Mouse (Mus musculus) gastrocnemius, adult 2 months (tissue): ENCODE results near the gene Syngr3. TPM values are rescaled to one million over a fixed set of nuclear protein-coding genes. Genes with fewer than 3 reads are reported as not detected.
"Not testable (repeated sequence)": the region's sequence is repeated elsewhere in the genome, so short reads cannot be mapped to it uniquely, and the experiment has no call there.

Source experiments
- DNase-seq: peaks from one replicate; pipeline ENCODE4 v3.0.0; 2022
- H3K27ac ChIP-seq: fragments of 200-600 bp; 2 replicates; pipeline ENCODE4 v1.8.1; 2022; ENCODE audit warnings: mild to moderate bottlenecking
- H3K4me3 ChIP-seq: fragments of 200-600 bp; 2 replicates; pipeline ENCODE4 v1.8.1; 2022; ENCODE audit warnings: mild to moderate bottlenecking, moderate library complexity
- CTCF ChIP-seq: fragments of 200-600 bp; IDR thresholded peaks from 2 replicates; pipeline ENCODE4 v1.8.1; 2022; ENCODE audit warnings: antibody characterized with exemption, mild to moderate bottlenecking, moderate library complexity
- intact Hi-C: fragments of 180-260 bp; cut with DNase I; formaldehyde crosslinking; loops from one replicate; pipeline ENCODE4 v1.15.1; 2025
- total RNA-seq, 2 experiments: library from RNA; stranded (reverse); gene quantifications; 2 replicates each; pipeline ENCODE4 v1.2.3; 2021

Gene Syngr3
- total RNA-seq, 2 experiments from 2014 or later, result not detected

- Histone ChIP-seq H3K27ac (no peak overlapping the region), H3K4me3 (peak overlapping the region; percentile 67)
- TF ChIP-seq CTCF, result no peak
- no peak for DNase-seq
- intact Hi-C loops, result no loop called here
Measured at GRCm38 (mm10) chr17:24687599-24687998, 2.2 kb downstream of the Syngr3 start.

DNA sequence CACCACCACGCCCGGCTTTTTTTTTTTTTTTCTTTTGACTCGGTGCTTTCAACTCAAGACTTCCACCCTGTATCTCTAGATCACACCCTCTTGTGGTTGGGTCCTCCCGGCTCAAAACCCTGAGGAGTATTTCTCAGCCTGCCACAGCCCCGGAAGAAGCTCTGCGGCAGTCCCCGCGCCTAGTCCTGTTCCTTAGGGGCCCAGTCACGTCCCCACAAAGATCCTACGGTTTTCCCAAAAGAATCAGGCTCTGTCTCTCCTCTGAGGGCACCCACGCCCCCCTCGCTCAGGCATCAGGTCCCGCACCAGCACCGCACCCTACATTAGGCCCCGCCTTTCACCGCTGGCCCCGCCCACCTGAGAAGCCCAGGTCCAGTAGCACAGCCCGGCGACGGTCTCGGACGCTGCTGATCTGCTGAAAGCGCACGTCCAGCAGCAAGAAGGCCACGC lies 2.6 kb downstream of the Syngr3 start:
- no peak for TF ChIP-seq CTCF
- intact Hi-C loops, result no loop called here
- DNase-seq, result peak; percentile 72
- Histone ChIP-seq H3K27ac (no peak overlapping the region), H3K4me3 (peak overlapping the region; percentile 67)

- 0 out of 2 replicates have a peak overlapping the region, but pooled peaks have one; percentile 4 for H3K4me3 ChIP-seq
- no peak for DNase-seq
- no peak overlapping the region for H3K27ac ChIP-seq
- no peak for TF ChIP-seq CTCF
- intact Hi-C loops, result no loop called here
Measured at GRCm38 (mm10) chr17:24686514-24686913, 3.2 kb downstream of the Syngr3 start.

DNA sequence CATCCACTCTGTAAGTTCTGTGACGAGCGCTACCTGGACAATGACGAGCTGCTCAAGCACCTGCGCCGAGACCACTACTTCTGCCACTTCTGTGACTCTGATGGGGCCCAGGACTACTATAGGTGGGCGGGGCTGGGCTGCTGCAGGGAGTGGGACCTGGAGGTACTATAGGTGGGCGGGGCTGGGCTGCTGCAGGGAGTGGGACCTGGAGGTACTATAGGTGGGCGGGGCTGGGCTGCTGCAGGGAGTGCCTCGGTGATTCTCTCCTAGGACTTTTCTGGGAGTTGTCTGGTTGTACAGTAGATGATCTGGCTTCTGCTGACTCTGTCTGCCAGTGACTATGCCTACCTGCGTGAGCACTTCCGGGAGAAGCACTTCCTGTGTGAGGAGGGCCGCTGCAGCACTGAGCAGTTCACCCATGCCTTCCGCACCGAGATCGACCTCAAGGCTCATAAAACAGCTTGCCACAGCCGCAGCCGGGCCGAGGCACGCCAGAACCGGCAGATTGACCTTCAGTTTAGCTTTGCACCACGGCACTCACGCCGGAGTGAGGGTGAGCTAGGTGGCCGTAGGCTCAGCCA lies 12.2 kb downstream of the Syngr3 start:
- H3K4me3 ChIP-seq, result no peak overlapping the region
- DNase-seq, result no peak
- no peak overlapping the region for H3K27ac ChIP-seq
- TF ChIP-seq CTCF, result no peak
- intact Hi-C loops, result no loop called here

DNA sequence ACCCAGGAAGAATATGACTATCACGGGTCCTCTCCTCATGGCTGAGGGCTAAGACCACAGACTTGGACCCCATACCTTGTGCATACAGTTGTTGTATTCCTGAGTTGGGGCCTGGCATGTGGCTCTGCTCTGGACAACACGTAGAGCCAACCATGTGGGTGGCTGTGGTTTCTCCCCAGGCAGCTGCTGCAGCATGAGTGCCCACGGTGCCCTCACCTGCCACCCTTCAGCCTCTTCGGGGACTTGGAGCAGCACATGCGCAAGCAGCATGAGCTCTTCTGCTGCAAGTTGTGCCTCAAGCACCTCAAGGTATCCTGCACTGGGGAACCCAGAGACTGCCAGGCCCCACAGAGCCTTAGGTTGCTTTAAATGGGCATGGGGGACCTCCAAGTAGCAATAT lies 12.9 kb downstream of the Syngr3 start:
- TF ChIP-seq CTCF, result no peak
- intact Hi-C loops, result no loop called here
- no peak overlapping the region for H3K27ac ChIP-seq
- DNase-seq, result no peak
- no peak overlapping the region for H3K4me3 ChIP-seq

- Histone ChIP-seq H3K27ac (no peak overlapping the region), H3K4me3 (no peak overlapping the region)
- intact Hi-C loops, result no loop called here
- DNase-seq, result peak; percentile 70
- TF ChIP-seq CTCF, result peak; percentile 73
Measured at GRCm38 (mm10) chr17:24676187-24676586, 13.6 kb downstream of the Syngr3 start.

DNA sequence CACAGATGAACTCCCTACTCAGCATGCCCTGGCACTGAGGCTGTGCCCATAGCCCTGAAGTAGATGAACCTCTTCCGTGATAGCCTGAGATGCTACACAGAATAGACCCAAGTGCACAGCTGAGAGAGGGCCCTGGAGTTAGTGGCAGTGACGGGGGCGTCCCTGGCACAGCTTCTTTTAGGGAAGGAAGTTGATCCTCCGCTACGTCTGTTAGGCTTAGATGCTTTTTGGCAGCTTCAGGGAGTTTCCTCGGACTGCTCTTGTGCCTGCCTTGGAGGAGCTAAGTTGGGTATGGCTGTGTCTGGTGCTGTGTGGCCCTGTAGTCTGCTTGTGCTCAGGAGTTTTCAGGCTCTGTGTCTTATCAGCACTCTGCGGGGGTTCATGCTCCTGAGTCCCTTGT lies 15.5 kb downstream of the Syngr3 start:
- DNase-seq, result no peak
- intact Hi-C loops, result no loop called here
- peak overlapping the region; percentile 1; the same call in 1 of the 2 replicates for H3K27ac ChIP-seq
- no peak for TF ChIP-seq CTCF
- H3K4me3 ChIP-seq, result no peak overlapping the region

DNA sequence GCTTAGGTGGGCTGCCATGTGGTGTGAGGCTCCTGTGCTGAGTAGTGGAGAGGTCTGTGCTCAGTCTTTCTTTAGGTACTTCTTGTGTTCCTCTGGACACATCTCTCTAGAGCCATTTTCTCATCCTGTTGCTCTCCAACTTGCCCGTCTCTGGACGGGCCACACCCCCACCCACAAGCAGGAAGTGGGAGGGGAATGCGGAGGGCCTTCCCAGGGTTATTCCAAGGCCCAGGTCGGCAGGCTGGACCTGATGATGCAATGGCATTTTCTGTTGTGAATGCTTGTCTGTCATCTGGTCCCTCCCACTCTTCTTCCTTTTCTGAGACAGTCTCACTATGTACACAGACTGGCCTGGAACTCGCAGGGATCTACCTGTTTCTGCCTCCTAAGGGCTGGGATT lies 17.6 kb downstream of the Syngr3 start:
- 0 out of 2 replicates have a peak overlapping the region, but pooled peaks have one; percentile 38 for H3K27ac ChIP-seq
- TF ChIP-seq CTCF, result no peak
- peak overlapping the region; percentile 17; the same call in 1 of the 2 replicates for H3K4me3 ChIP-seq
- DNase-seq, result peak; percentile 55
- intact Hi-C loops, result no loop called here

DNA sequence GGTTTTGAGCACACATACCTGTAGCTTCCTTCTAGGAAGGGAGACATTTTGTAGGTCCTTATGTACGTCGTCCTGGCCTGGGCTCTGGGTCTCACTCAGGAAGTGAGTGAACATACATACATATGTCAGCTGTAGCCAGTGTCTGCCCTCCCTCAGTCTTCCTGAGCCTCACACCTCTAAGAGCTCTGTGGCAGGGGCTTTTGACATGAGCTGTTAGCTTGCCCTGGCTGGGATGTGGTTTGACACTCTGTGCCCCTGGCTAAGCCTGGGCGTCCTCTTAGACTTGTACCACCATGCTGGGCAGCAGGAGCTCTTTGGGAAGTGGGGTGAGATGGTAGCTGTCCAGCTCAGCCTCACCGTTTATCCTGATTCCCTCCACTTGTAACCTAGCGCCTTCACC lies 18.4 kb downstream of the Syngr3 start:
- no peak for DNase-seq
- Histone ChIP-seq H3K4me3 (peak overlapping the region; percentile 100), H3K27ac (0 out of 2 replicates have a peak overlapping the region, but pooled peaks have one; percentile 24)
- intact Hi-C loops, result no loop called here
- TF ChIP-seq CTCF, result no peak

- no peak for TF ChIP-seq CTCF
- Histone ChIP-seq H3K4me3 (peak overlapping the region; percentile 100), H3K27ac (peak overlapping the region; percentile 96)
- no peak for DNase-seq
- intact Hi-C loops, result no loop called here
Measured at GRCm38 (mm10) chr17:24670246-24670844, 19.4 kb downstream of the Syngr3 start.

- peak; percentile 48 for TF ChIP-seq CTCF
- intact Hi-C loops, result loop anchor here (5.0 to 10.0 kb wide), 2 partner anchors 55 to 127 kb away; no protein-coding TSS in a partner anchor
- Histone ChIP-seq H3K27ac (peak within 1 kb of the TSS; percentile 96), H3K4me3 (peak within 1 kb of the TSS; percentile 100)
- peak; percentile 98 for DNase-seq
Measured at GRCm38 (mm10) chr17:24669545-24670245, 20.1 kb downstream of the Syngr3 start, which contains the start of gene Zfp598. Gene Zfp598, plus strand, starts transcription at chr17:24669687.

DNA sequence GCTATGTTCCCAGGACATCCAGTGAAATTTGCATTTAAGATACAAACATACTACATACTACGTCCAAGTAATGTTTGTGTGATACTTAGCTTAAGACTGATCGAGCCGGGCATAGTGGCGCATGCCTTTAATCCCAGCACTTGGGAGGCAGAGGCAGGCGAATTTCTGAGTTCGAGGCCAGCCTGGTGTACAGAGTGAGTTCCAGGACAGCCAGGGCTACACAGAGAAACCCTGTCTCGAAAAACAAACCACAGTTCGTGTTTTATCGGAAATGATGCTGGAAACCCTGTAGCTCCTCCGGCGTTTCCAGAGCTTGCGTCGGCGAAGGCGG lies 20.6 kb downstream of the Syngr3 start:
- peak overlapping the region; percentile 96 for H3K27ac ChIP-seq
- peak overlapping the region; percentile 100 for H3K4me3 ChIP-seq
- not testable (repeated sequence) for DNase-seq
- intact Hi-C loops, result loop anchor here (5.0 to 10.0 kb wide), 2 partner anchors 54 to 127 kb away; no protein-coding TSS in a partner anchor

DNA sequence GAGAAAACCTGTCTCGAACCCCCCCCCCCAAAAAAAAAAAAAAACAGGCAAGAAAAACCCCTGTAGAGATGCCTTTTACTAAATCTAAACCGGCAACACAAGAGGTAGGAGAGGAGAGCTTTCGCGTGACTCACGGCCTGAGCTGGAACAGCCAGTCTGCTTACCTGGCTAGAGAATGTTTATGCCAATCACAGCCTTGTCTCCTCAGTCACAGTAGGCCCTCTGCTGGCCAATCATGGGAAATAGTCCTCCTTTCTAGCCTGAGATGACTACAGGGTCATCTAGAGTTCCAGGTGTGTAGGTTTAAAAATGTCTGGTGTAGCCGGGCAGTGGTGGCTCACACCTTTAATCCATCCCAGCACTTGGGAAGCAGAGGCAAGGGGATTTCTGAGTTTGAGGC lies 22.3 kb downstream of the Syngr3 start:
- DNase-seq, result peak; percentile 69
- peak; percentile 75 for TF ChIP-seq CTCF
- no peak overlapping the region for H3K4me3 ChIP-seq
- intact Hi-C loops, result loop anchor here (5.0 to 10.0 kb wide), 2 partner anchors 53 to 125 kb away; no protein-coding TSS in a partner anchor
- 0 out of 2 replicates have a peak overlapping the region, but pooled peaks have one; percentile 12 for H3K27ac ChIP-seq

DNA sequence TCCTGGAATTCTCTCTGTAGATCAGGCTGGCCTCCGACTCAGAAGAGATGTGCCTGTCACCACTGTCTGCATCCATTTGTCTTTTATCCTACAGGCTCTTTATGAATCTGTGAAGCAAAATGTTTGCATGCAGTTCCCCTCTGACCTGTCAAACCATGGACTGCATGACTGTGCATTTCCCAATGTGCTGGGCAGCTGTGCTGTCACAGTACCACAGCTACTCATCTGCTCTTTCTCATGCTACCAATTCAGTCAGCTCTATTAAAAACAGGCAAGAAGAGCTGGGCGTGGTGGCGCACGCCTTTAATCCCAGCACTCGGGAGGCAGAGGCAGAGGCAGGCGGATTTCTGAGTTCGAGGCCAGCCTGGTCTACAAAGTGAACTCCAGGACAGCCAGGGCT lies 22.7 kb downstream of the Syngr3 start:
- not testable (repeated sequence) for DNase-seq, H3K4me3 ChIP-seq
- H3K27ac ChIP-seq, result 0 out of 2 replicates have a peak overlapping the region, but pooled peaks have one; percentile 12
- intact Hi-C loops, result loop anchor here (5.0 to 10.0 kb wide), 2 partner anchors 52 to 125 kb away; no protein-coding TSS in a partner anchor
